16 mouse cellular contexts compared by ENCODE assay signal in genomic region chr6:5277972-5278371, GRCm38 (mm10).
"Had no signal": no experiment of that assay in that cellular context is flagged by ENCODE, and none has a peak within 500 bp of the region (broad histone marks: within the 10 kb centered on the region; RNA-seq: fewer than 3 reads in every experiment).

No protein-coding gene starts in this region.

- H3K9me3 ChIP-seq: limb, embryonic 12.5 days; limb, embryonic 15.5 days; midbrain, embryonic 12.5 days; midbrain, embryonic 15.5 days; neural tube, embryonic 13.5 days had no signal

- H3K4me2 ChIP-seq: limb, embryonic 12.5 days; limb, embryonic 15.5 days; liver, embryonic 11.5 days; midbrain, embryonic 12.5 days; midbrain, embryonic 15.5 days; neural tube, embryonic 13.5 days had no signal

- DNase-seq: kidney, adult 2 months; kidney, postnatal 14 days; kidney, postnatal 4 days; left cerebral cortex, postnatal 4 days; liver, postnatal 0 days; lung, postnatal 14 days; thymus, postnatal 25 days had no signal

- H3K27ac ChIP-seq: limb, embryonic 12.5 days; limb, embryonic 15.5 days; liver, embryonic 14.5 days; macrophage; midbrain, embryonic 12.5 days; midbrain, embryonic 15.5 days; neural tube, embryonic 13.5 days had no signal

- H3K4me3 ChIP-seq: limb, embryonic 12.5 days; limb, embryonic 15.5 days; midbrain, embryonic 12.5 days; midbrain, embryonic 15.5 days; neural tube, embryonic 13.5 days had no signal

- ATAC-seq: intestine, postnatal 0 days; liver, postnatal 0 days; midbrain, embryonic 15.5 days had no signal

- H3K4me1 ChIP-seq: limb, embryonic 15.5 days had no signal

- H3K9ac ChIP-seq: limb, embryonic 12.5 days; limb, embryonic 15.5 days; liver, embryonic 14.5 days; liver, postnatal 0 days; midbrain, embryonic 12.5 days; midbrain, embryonic 15.5 days; neural tube, embryonic 13.5 days had no signal

- H3K36me3 ChIP-seq: midbrain, embryonic 15.5 days had no signal

- H3K27me3 ChIP-seq: limb, embryonic 12.5 days; limb, embryonic 15.5 days; midbrain, embryonic 12.5 days; midbrain, embryonic 15.5 days; neural tube, embryonic 13.5 days had no signal
